Mouse (Mus musculus) brain, embryonic 18.5 days (tissue): ENCODE measurements around the gene Papolb.

Experiments used
- DNase-seq: peaks from one replicate; pipeline ENCODE4 v3.0.0-alpha.2; 2012; ENCODE audit warnings: low read depth, low spot score

Gene Papolb

GRCm38 (mm10) chr5:142520360-142520759 is 9.5 kb downstream of the Papolb start:
- no peak for DNase-seq

DNA sequence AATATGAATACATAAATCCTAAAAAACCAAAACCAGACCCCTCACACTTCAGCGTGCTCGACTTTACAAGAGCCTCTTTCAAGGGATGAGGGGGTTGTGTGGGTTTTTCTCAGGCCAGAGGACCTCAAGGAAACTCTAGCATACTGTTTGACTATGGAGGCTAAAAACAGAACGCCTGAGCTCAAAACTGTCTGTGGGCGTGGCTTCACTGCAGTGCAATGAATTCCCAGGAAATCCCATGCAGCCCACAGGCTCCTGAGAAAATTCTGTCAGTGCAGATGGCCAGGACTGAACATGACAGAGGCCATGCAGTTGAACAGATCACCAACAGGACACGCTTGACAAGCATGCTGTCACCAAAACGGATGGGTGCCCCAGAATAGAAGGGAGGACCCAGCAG is 10.9 kb downstream of the Papolb start:
- no peak for DNase-seq

DNA sequence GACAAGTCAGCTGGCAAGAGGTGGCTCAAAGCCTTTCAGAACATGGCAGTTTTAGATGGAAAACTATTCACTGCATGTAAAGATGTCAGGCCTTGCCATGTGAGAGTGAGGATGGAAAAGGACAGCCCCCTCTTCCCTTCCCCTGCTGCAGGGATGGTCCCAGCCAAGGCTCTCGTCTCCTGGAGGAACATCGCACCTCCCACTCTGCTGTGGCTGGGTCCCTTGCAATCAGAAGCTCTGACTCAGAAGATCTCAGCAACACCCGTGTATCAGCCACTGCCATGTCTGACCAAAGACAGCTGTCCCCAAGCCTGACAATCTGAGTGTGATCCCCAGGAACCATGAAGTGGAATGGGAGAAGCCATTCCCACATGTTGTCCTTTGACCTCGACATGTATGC is 17.8 kb downstream of the Papolb start:
- DNase-seq = no peak

DNA sequence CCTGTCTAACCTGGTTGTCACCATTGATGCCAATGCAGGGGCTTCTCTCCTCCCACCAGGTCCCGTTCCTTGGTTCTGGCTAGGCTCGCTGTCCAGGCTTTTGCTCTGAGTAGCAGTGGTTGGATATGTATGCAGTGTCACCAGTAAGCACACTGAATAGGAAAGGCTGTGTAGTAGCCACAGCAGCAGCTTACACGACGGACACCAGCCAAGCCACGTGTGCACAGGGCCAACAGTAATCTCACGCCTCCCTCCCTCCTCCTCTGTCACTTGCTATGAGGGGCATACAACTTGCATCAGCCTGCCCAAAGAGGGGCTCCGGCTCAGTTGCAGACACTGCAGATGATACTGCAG is 19.8 kb downstream of the Papolb start:
- DNase-seq = no peak

- no peak for DNase-seq
Observed at GRCm38 (mm10) chr5:142509141-142510060, 20.5 kb downstream of the Papolb start.

DNA sequence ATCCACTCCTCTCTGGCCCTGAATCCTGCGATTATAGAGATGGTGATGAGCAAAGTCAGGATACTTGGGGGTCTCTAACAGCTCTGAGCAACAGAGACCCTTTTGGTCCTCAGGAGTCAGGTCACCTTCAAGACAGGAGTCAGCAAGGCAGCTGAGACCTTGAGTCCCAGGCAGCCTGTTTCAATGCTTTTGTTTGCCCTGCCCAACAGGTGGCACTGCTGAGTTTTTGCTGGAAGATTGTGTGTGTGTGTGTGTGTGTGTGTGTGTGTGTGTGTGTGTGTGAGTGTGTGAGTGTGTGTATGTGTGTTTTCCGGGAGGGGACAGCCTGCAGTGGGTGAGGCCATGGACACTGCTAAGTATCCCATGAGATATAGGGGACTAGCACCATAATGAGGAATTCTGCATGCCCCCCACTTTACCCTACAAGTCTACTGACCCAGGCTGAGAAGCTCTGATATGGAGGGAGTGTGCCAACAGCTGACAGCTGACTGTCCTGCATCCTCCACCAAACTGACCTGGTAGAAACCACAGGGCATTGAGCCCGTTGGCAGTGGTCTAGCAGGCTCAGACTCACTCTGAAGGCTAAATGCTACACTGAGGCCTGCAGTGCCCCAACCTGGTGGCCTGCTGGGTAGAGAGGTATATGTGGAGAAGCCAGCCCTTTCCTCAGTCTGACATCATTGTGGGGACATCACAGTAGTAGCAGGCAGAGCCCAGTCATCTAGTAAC is 24.0 kb downstream of the Papolb start:
- no peak for DNase-seq

DNA sequence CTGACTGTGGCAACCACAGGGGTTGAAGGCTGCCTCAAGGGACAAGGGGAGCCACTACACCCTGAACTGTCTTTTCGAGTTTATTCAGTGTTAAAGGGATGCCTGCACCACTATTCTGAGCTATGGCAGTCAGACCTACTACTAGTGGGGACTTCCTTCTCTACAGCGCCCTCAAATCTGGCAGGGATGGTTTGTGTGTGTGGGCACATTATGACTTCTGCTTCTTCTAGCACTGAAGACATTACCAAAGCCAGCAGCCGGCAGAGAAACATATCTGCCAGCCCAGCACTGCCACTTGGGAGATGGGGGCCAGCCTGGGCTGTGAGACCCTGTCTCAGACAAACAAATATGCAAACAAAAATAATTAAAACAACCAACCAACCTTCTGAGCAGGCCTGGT is 25.7 kb downstream of the Papolb start:
- DNase-seq = no peak

GRCm38 (mm10) chr5:142502414-142502813 is 27.5 kb downstream of the Papolb start:
- peak; percentile 74 for DNase-seq

DNA sequence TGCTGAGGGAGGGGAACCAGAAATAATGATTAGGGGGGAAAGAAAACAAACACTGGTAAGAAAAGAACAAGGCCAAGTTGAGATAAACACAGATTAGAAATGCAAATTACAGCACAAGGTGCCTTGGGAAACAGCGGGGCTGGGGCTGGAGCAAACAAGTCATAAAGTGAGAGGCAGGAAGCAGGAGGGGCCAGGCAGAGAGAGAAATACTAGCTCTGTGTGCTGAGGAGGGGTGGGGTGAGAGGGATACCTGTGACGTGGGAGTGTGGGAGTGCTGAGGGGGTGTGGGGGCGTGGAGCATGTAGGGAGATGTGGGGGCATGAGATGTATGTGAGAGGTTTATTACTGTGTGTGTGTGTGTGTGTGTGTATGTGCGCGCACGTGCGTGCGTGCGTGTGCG is 29.0 kb downstream of the Papolb start:
- DNase-seq = no peak

GRCm38 (mm10) chr5:142498964-142499363 is 30.9 kb downstream of the Papolb start:
- no peak for DNase-seq

DNA sequence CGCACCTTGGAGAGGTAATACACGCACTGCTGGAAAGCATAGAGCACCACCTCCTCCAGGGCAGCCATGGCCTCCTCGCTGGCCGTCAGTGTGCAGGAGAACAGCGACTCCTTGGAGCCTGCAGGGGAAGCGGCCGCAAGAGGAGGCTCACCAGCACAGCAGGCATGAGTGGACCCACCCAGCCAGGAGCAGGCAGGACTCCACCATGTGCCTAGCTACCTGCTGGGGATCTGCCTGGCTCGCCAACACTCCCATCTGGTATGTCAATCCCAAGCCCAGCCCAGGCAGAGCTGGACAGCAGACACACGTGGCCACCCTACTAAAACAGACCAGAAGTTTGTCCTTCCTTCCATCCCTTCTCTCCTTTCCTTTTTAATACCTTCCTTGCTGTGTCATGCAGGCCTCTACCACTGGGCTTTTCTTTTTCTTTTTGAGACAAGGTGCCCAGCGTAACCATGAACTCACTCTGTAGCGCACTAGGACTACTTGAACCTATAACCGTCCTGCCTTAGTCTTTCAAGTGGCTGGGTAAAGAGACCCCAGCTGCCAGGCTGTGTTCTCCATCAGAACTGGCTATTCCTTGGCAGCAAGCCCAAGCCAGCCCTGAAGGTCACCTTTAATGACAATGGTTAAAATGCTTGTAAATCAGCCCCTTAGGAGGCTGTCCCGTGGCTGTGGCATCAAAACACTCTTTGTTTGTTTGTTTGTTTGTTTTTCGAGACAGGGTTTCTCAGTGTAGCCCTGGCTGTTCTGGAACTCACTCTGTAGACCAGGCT is 34.4 kb downstream of the Papolb start:
- DNase-seq = no peak

GRCm38 (mm10) chr5:142493307-142493706 is 36.6 kb downstream of the Papolb start:
- DNase-seq = no peak

GRCm38 (mm10) chr5:142489955-142490707 is 39.7 kb downstream of the Papolb start:
- no peak for DNase-seq

DNA sequence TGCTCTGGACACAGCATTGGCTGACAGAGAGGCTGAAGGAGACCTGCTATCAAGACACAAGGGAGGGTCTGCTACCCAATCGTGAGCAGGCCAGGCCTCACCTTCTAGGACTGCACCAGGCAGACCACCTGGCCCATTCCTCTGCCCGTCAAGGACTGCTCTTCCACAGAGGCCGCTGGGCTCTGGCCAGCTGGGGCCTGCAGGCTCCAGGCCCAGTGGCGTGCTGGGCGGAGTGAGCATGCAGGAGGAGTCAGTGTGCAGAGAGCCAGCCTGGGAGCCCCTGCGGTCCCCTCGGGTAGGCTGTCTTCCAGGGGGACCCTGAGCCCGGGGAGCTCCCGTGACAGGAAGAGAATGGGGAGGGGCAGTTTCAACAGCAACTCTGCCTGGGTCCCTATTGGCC is 43.2 kb downstream of the Papolb start:
- no peak for DNase-seq

DNA sequence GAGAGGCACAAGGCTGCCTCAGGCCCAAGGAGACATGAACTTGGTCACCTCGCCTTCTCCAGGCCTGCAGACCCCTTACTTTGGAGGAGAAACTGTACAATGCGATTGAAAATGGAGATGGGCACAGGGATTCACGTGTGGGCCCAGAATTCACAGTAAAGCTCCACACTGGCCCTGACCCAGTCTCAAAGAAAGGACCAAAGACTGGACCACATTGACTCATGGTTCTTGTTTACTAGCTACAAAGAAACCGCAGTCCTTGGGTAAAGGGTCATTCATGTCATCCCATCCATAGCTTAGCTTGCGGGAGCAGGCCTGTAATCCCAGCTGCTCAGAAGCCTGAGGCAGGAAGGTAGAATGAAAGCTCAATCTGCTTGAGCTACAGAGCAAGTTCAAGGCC is 46.3 kb downstream of the Papolb start:
- DNase-seq = no peak

- no peak for DNase-seq
Observed at GRCm38 (mm10) chr5:142482512-142482911, 47.4 kb downstream of the Papolb start.

DNA sequence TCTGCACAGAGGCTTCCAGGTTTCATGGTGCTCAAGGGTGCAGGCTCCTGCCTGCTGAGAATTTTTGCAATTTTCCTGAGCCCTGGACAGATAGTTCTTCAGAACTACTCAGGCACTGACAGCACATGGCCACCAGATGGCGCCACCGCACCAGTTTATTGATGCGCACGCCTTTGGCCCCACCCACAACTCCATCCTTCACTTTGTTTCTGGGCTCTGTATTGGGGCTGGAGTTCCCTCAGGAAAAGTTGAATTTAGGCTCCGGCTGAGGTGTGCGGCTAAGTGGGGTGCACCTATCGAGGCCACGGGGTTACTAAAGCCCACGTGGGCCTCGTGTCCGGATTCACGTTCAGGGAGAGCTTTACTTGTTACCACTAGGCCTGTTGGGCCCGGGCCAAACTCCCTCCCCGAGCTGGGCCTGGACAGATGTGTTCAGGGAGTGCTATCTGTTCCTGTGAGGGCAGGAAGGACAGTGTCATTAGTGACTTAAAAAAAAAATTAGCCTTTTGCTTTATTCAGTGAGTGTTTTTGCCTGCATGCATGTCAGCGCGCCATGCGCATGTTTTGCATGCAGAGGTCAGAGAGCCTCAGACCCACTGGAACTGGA is 50.9 kb downstream of the Papolb start:
- peak; percentile 43 for DNase-seq

DNA sequence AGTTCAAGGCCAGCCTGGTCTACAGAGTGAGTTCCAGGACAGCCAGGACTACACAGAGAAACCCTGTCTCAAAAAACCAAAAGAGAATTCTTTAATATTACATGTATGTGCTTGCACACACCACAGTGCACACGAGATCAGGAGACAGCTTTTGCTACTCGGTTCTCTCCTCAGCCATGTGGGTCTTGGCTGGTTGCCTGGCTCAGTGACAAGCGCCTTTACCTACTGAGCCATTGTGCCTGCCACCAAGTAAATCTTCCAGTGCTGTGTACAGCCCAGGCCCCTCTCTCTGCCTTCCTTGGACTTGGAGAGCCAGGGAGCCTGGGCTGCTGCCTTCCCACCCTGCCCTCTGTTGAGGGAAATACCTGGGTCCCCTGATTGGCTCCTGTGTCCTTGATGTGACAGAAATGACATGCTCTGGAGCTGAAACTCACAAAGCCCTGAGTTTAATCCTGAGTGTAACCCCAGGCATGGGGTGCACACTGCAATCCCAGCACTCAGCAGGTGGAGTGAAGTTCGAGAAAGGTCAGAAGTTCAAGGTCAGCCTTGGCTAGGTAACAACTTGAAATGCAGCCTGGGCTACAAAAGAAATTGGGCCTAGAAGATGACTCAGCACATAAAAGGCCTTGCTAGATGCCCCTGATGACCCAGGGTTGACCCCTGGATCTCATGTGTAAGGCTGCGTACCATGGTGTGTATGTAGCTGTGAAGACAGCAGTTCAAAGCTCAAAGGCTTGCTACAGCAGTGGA is 51.8 kb downstream of the Papolb start:
- no peak for DNase-seq

DNA sequence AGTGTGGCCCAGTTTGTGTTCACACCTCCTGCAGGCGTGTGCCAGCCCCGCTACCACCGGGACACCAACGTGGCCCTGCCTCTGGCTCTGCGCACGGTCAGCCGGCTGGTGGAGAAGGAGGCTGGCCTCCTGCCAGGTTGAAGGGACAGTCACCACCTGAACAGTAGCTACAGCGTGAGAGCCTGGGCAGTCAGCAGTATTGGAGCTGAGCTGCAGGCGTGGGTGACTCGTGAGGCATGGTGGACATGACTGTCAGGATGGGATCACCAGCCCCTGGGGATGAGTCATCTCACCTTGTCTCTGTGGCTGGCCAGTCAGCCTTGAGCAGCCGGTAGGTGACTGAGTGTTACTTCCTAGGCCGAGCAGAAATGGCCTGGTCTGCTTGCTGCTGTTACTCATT is 52.5 kb downstream of the Papolb start:
- DNase-seq = no peak
